Mouse (Mus musculus): Measurements from ENCODE around the gene Eif2b1. TPM values are rescaled to one million over a fixed set of nuclear protein-coding genes. Genes with fewer than 3 reads are reported as not detected.

The Eif2b1 gene
- polyA plus RNA-seq, 1 experiment from 2014 or later: 78.7 TPM

Other genes with a start within 250 kb of the Eif2b1 start
- gene Cdk2ap1, start 216.0 kb downstream of the Eif2b1 start, polyA plus RNA-seq (2014; fragmentation: Nextera tagmentation; extraction: Ambion mirVana): 50.8 and 53.7 TPM in 2 replicates
- 95.3 and 104 TPM in 2 replicates for gene Sbno1, start 153.1 kb downstream of the Eif2b1 start, polyA plus RNA-seq (2014; fragmentation: Nextera tagmentation; extraction: Ambion mirVana)
- 52.9 and 59.8 TPM in 2 replicates for gene Kmt5a, start 139.2 kb downstream of the Eif2b1 start, polyA plus RNA-seq (2014; fragmentation: Nextera tagmentation; extraction: Ambion mirVana)
- 30.6 and 31.7 TPM in 2 replicates for gene Rilpl2, start 100.8 kb downstream of the Eif2b1 start, polyA plus RNA-seq (2014; fragmentation: Nextera tagmentation; extraction: Ambion mirVana)
- gene Snrnp35, start 96.0 kb downstream of the Eif2b1 start, polyA plus RNA-seq (2014; fragmentation: Nextera tagmentation; extraction: Ambion mirVana): 11.5 and 14.2 TPM in 2 replicates
- gene Rilpl1, start 47.7 kb downstream of the Eif2b1 start, polyA plus RNA-seq (2014; fragmentation: Nextera tagmentation; extraction: Ambion mirVana): 14.9 and 16.8 TPM in 2 replicates
- gene Tmed2, start 38.4 kb downstream of the Eif2b1 start, polyA plus RNA-seq (2014; fragmentation: Nextera tagmentation; extraction: Ambion mirVana): 519 and 589 TPM in 2 replicates
- 15.3 and 16.4 TPM in 2 replicates for gene Ddx55, start 26.3 kb downstream of the Eif2b1 start, polyA plus RNA-seq (2014; fragmentation: Nextera tagmentation; extraction: Ambion mirVana)
- gene Gtf2h3, start within 50 bp of the Eif2b1 start, polyA plus RNA-seq (2014; fragmentation: Nextera tagmentation; extraction: Ambion mirVana): 72.4 and 73.6 TPM in 2 replicates
- 43.0 and 44.2 TPM in 2 replicates for gene Atp6v0a2, start 49.4 kb upstream of the Eif2b1 start, polyA plus RNA-seq (2014; fragmentation: Nextera tagmentation; extraction: Ambion mirVana)
- gene Dnah10, start 146.0 kb upstream of the Eif2b1 start, polyA plus RNA-seq (2014; fragmentation: Nextera tagmentation; extraction: Ambion mirVana): 0.03 TPM in 1 of 2 replicates, not detected in the other